Mouse (Mus musculus) midbrain, embryonic 16.5 days (tissue): ENCODE data around the gene 3110040M04Rik. TPM values are rescaled to one million over a fixed set of nuclear protein-coding genes. Genes with fewer than 3 reads are reported as not detected.

Experiments used
- ATAC-seq: fragments of 200-750 bp; cut with Nextera tagmentation; 2 replicates; pipeline ENCODE4 v1.8.0; 2017; ENCODE audit warnings: moderate TSS enrichment
- H3K27ac ChIP-seq: fragments of 300-500 bp; sonication (generic); 2 replicates; pipeline ENCODE4 v1.5.1; 2014; ENCODE audit warnings: mild to moderate bottlenecking, low read length, mixed read lengths
- H3K27me3 ChIP-seq: fragments of 300-500 bp; sonication (generic); 2 replicates; pipeline ENCODE4 v1.6.1; 2014; ENCODE audit warnings: low read depth, low read length, mixed read lengths; ENCODE audit not compliant: control insufficient read depth, insufficient read depth
- H3K36me3 ChIP-seq: fragments of 300-500 bp; sonication (generic); 2 replicates; pipeline ENCODE4 v1.6.1; 2014; ENCODE audit warnings: mild to moderate bottlenecking, low read length, moderate library complexity, mixed read lengths; ENCODE audit not compliant: control insufficient read depth, insufficient read depth
- H3K4me1 ChIP-seq: fragments of 300-500 bp; sonication (generic); 2 replicates; pipeline ENCODE4 v1.6.1; 2014; ENCODE audit warnings: mild to moderate bottlenecking, low read length, mixed read lengths; ENCODE audit not compliant: control insufficient read depth, insufficient read depth
- H3K4me2 ChIP-seq: fragments of 300-500 bp; sonication (generic); 2 replicates; pipeline ENCODE4 v1.6.1; 2014; ENCODE audit warnings: mild to moderate bottlenecking, low read length, mixed read lengths
- H3K4me3 ChIP-seq: fragments of 300-500 bp; sonication (generic); 2 replicates; pipeline ENCODE4 v1.5.1; 2014; ENCODE audit warnings: low read depth, mild to moderate bottlenecking, low read length, moderate library complexity, mixed read lengths
- H3K9ac ChIP-seq: fragments of 300-500 bp; sonication (generic); 2 replicates; pipeline ENCODE4 v1.6.1; 2014; ENCODE audit warnings: low read depth, low read length, mixed read lengths
- H3K9me3 ChIP-seq: fragments of 300-500 bp; sonication (generic); replicated peaks from 2 replicates; pipeline ENCODE4 v1.6.1; 2014; ENCODE audit warnings: mild to moderate bottlenecking, low read length, mixed read lengths; ENCODE audit not compliant: control insufficient read depth, poor library complexity, severe bottlenecking
- WGBS: fragments of 180-500 bp; shearing (Covaris S2); extraction: QIAGEN DNeasy Blood & Tissue Kit; methylation state at CpG from one replicate; pipeline ENCODE4 v1.1.7; 2014; 5-methylcytosine and 5-hydroxymethylcytosine counted together
- polyA plus RNA-seq: library from polyadenylated mRNA; unstranded; fragments of >200 nt; fragmentation: Nextera tagmentation; extraction: Ambion mirVana; gene quantifications from 2 replicates; pipeline ENCODE4 v1.2.1, GENCODE M21; 2015

3110040M04Rik gene
- polyA plus RNA-seq, 1 experiment from 2014 or later, result not detected

DNA sequence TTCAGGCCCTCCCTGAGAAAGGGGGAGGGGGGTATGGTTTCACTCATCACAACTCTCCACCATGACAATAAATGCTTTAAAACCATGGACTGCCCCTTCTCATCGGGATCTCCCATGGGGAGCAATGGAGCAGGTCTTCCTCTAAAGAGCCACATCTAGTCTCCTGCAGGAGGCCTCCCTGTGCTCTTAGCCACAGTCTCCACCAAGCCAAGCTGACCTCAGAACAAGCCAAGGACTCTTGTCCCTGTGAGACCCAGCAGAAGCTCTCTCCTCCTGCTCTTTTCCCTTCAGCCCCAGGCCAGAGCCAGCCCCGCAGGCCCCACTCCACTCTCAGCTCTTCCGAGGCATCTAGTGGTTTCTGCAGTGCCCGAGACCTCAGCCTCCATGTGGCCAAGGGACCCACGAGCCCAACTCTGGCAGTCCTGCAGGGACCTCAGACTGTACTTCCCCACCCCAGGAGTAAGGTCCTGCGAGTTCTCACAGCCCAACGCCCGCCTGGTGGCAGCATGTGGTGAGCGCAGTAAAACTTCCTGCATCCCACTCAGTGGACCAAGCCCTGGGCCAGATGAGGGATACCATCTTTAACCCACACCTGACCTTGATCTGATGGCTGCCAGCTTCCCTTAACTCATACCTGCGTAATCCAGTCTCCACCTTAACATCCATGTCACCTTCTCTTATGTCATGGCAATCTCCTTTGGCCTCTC lies 18.8 kb downstream of the 3110040M04Rik start:
- Histone ChIP-seq H3K4me3 (no peak overlapping the region), H3K36me3 (no peaks in the 10 kb centered on the region), H3K4me2 (no peak overlapping the region), H3K4me1 (no peaks in the 10 kb centered on the region), H3K9ac (no peak overlapping the region), H3K27me3 (no peaks in the 10 kb centered on the region), H3K9me3 (no peaks in the 10 kb centered on the region), H3K27ac (no peak overlapping the region)
- WGBS, result 92% methylated on average over 10 of the region's 10 CpGs
- no peak for ATAC-seq

DNA sequence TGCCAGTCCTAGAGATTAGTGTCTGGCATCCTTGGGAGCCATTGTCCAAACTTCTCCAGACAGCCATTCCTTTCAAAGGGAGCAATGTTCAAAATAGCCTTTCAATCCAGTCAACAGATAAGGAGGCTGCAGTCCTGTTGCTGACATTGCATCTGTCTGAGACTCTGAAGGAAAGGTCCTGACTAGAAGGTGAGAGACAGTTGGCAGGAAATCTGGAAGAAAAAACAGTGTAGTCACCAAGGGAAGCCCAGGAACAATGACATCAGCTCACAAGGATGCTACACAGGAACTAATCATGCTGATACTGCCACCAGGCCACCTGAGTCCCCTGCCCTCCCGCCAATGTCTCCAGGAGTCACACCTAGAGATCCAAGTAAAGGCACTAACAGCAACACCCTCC lies 19.5 kb downstream of the 3110040M04Rik start:
- Histone ChIP-seq H3K27me3 (no peaks in the 10 kb centered on the region), H3K4me3 (no peak overlapping the region), H3K4me1 (no peaks in the 10 kb centered on the region), H3K27ac (no peak overlapping the region), H3K9me3 (no peaks in the 10 kb centered on the region), H3K9ac (no peak overlapping the region), H3K4me2 (no peak overlapping the region), H3K36me3 (no peaks in the 10 kb centered on the region)
- no peak for ATAC-seq
- 77% methylated on average over 1 of the region's 1 CpGs for WGBS

DNA sequence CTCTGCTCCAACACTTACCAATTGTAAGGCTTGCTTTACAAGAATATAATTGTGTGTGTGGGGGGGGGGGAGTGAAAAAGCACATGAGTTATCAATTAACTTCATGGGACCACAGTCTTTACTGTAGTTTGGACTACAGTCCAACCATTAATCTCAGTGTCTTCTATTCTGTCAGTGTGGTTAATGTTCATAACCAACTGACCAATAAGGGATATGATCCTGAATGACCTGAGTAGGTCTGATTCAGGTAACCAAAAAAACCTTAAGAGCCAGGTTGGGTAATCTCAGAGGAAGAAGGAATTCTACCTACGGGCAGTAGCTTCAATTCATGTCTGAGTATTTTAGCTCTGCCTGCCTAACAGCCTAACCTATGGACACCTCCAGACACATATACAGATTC lies 20.6 kb downstream of the 3110040M04Rik start:
- H3K4me2 ChIP-seq, result no peak overlapping the region
- no peaks in the 10 kb centered on the region for H3K36me3 ChIP-seq
- no peak overlapping the region for H3K4me3 ChIP-seq
- H3K9me3 ChIP-seq, result no peaks in the 10 kb centered on the region
- H3K9ac ChIP-seq, result no peak overlapping the region
- no peak for ATAC-seq
- WGBS, result 94% methylated on average over 1 of the region's 1 CpGs
- no peak overlapping the region for H3K27ac ChIP-seq
- H3K4me1 ChIP-seq, result no peaks in the 10 kb centered on the region
- H3K27me3 ChIP-seq, result no peaks in the 10 kb centered on the region

DNA sequence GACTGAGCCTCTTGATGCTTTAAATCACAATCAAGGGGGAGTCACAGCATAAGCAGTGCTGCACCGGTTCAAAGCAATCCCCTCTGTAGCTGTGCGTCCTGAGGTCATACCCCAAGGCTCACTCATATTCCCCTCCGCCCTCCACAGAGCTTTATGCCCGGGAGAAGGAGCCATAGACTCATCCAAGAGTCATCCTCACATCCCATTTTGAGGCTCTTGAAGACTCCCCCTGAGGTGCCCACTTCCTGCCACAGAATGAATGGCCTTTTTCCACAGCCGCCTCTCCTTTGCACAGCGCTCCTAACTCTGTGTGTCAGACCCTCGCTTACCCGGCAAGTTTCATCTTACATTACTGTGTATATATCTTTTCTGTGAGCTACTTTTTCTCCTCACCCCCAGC lies 23.6 kb downstream of the 3110040M04Rik start:
- Histone ChIP-seq H3K27ac (no peak overlapping the region), H3K4me1 (no peaks in the 10 kb centered on the region), H3K27me3 (no peaks in the 10 kb centered on the region), H3K4me3 (no peak overlapping the region), H3K9me3 (no peaks in the 10 kb centered on the region), H3K9ac (no peak overlapping the region), H3K4me2 (no peak overlapping the region), H3K36me3 (no peaks in the 10 kb centered on the region)
- WGBS, result 84% methylated on average over 8 of the region's 8 CpGs
- ATAC-seq, result no peak

DNA sequence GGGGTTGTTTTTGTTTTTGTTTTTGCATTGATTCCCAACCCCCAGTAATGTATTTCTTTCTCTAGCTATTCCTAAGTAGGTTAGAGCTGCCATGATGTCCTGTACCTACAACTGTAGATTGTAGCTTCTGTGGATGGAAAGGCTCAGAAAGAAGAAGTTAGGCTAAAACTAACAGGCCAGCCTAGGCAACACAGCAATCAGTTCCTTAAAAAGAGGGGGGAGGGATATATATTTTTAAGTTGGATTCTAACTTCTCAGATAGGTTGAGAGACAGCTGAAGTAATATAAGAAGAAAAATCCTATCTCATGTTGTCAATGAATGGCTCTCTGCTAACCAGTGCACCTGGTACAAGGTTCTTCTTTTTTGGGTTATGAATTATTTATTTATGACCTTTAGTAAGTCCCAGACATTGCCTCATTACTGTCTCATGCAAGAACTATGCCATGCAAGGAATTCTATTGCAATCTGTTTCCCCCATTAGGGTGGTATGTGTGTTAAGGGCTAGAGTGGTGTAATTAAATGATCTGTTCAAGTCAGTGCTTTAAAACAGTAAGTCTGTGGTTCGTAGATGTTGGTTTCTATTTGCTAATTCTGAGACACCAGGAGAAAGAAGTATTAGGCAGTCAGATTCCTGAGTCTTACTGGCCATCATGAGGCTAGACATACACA lies 24.5 kb downstream of the 3110040M04Rik start:
- Histone ChIP-seq H3K27ac (no peak overlapping the region), H3K9ac (no peak overlapping the region), H3K4me2 (no peak overlapping the region), H3K4me1 (no peaks in the 10 kb centered on the region), H3K9me3 (no peaks in the 10 kb centered on the region), H3K4me3 (no peak overlapping the region), H3K36me3 (no peaks in the 10 kb centered on the region), H3K27me3 (no peaks in the 10 kb centered on the region)
- 77% methylated on average over 1 of the region's 1 CpGs for WGBS
- ATAC-seq, result no peak

DNA sequence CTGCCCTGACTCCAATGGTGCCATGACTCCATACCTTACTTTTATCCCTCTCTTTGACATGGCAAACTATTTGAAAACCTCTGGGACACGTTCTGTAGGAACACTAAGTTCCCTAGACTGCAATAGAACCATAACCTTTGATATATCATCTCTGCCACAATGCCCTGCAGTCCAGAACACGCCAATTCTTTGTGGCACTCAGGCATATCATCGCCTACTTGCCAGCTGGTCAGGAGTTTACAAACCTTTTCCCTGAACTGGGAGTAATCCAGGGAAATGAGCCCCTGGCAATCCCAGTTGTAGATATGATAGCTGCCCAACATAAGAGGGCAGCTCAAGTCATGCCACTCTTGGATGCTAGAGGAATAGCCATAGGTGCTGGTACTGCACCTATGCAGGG lies 28.4 kb downstream of the 3110040M04Rik start:
- no peak overlapping the region for H3K4me2 ChIP-seq
- H3K27ac ChIP-seq, result no peak overlapping the region
- no peaks in the 10 kb centered on the region for H3K4me1 ChIP-seq
- H3K27me3 ChIP-seq, result no peaks in the 10 kb centered on the region
- no peaks in the 10 kb centered on the region; the same call in 1 of the 2 replicates for H3K9me3 ChIP-seq
- H3K9ac ChIP-seq, result no peak overlapping the region
- H3K4me3 ChIP-seq, result no peak overlapping the region
- ATAC-seq, result no peak
- no peaks in the 10 kb centered on the region for H3K36me3 ChIP-seq
- 83% methylated on average over 3 of the region's 3 CpGs for whole genome bisulfite sequencing

DNA sequence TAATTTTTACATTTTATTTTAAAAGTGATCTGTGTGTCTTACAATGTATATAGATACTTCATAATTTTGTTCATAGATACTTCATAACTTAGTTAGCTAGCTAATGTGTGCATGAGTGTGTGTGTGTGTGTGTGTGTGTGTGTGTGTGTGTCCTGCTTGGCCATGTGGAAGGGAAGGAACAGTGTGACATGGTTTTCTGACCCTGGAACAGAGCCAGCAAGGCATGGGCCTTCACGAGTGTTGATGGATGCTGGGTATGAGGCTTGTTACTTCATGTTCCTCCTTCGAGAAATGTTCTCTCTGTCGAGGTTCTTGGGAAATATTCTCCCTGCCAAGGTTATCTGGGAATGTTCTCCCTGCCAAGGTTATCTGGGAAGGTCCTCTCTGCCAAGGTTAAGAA lies 29.8 kb downstream of the 3110040M04Rik start:
- Histone ChIP-seq H3K27me3 (no peaks in the 10 kb centered on the region), H3K4me3 (no peak overlapping the region), H3K4me1 (no peaks in the 10 kb centered on the region), H3K27ac (no peak overlapping the region), H3K36me3 (no peaks in the 10 kb centered on the region), H3K9ac (no peak overlapping the region), H3K9me3 (no peaks in the 10 kb centered on the region; the same call in 1 of the 2 replicates), H3K4me2 (no peak overlapping the region)
- no peak for ATAC-seq
- 93% methylated on average over 3 of the region's 3 CpGs for WGBS

DNA sequence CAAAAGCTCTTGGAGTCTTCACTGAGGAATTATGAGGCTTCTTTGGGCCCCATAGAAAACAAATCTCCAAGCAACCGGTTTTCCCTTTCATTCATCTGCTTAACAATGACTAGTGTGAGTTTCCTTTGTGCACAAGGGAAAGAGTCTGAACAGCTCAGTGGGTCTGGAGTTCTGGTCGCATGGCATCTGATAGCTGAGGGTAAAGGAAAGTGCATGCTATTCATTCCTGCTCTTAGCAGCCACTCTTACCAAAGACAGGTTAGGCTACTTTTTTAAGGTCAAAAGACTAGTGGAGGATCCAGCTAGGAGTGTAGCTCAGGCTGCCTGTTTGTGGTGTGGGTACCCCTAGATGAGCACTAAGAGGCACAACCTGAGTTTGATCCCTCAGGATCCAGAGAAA lies 31.7 kb downstream of the 3110040M04Rik start:
- Histone ChIP-seq H3K9ac (no peak overlapping the region), H3K4me3 (no peak overlapping the region), H3K27me3 (no peaks in the 10 kb centered on the region), H3K4me2 (no peak overlapping the region), H3K36me3 (no peaks in the 10 kb centered on the region), H3K27ac (no peak overlapping the region), H3K9me3 (no peaks in the 10 kb centered on the region; the same call in 1 of the 2 replicates), H3K4me1 (no peaks in the 10 kb centered on the region)
- 2% methylated on average over 2 of the region's 2 CpGs for WGBS
- no peak for ATAC-seq

DNA sequence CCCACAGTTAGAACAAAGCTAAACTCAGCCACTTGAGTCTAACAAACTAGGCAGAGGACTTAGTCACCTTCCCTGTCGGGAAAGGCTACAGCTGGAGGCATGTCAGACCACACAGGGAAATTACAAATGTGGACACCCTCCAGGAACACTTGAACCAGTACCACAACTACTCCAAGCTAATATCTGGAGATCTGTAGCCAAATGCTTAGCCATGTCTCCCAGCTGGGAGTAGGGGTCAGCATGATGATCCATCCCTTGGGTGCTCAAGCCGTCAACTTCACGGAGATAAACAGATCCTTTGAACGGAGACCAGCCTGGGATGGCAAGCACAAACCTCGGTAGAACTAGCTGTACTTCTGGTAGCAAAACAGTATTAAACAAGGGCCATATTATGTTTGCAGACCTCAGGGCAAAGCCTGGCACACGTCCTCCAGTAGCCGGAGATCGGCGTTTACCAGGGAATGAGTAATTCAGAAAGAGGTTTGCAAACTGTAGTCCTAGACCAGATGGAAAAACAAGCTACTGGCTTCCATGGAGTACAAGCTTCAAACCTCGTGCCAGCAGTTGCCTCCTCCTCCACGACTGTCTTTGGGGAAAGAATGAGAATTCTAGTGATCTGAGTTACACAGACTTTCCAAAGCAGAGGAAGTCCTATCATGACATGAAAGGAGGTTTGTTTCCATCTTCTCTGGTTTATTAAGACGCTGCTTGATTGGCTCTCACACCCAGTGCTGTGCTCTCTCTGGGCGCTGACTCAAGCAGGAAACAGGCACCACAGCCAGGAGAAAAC lies 32.4 kb downstream of the 3110040M04Rik start:
- Histone ChIP-seq H3K36me3 (no peaks in the 10 kb centered on the region), H3K4me3 (no peak overlapping the region), H3K4me1 (no peaks in the 10 kb centered on the region), H3K9me3 (no peaks in the 10 kb centered on the region; the same call in 1 of the 2 replicates), H3K27ac (no peak overlapping the region), H3K4me2 (no peak overlapping the region), H3K9ac (no peak overlapping the region), H3K27me3 (no peaks in the 10 kb centered on the region)
- 79% methylated on average over 13 of the region's 13 CpGs for WGBS
- ATAC-seq, result no peak
